Mouse (Mus musculus) heart, embryonic 15.5 days (tissue): ENCODE results near the gene Ctrb1. TPM values are rescaled to one million over a fixed set of nuclear protein-coding genes. Genes with fewer than 3 reads are reported as not detected.
A peak's percentile ranks its signal among the peaks of the same experiment; 100 is the strongest.

Experiments
- ATAC-seq: fragments of 200-750 bp; cut with Nextera tagmentation; replicated peaks from 2 replicates; pipeline ENCODE4 v1.8.0; 2017; ENCODE audit warnings: low read depth, moderate TSS enrichment; ENCODE audit not compliant: insufficient number of reproducible peaks, insufficient read depth, low FRiP score
- H3K27ac ChIP-seq: fragments of 300-500 bp; sonication (generic); 2 replicates; pipeline ENCODE4 v1.5.1; 2015; ENCODE audit warnings: mild to moderate bottlenecking, inconsistent platforms
- H3K27me3 ChIP-seq: fragments of 300-500 bp; sonication (generic); 2 replicates; pipeline ENCODE4 v1.6.1; 2015; ENCODE audit warnings: inconsistent platforms
- H3K36me3 ChIP-seq: fragments of 300-500 bp; sonication (generic); 2 replicates; pipeline ENCODE4 v1.6.1; 2015; ENCODE audit warnings: mild to moderate bottlenecking, inconsistent platforms
- H3K4me1 ChIP-seq: fragments of 300-500 bp; sonication (generic); replicated peaks from 2 replicates; pipeline ENCODE4 v1.6.1; 2015; ENCODE audit warnings: inconsistent platforms
- H3K4me2 ChIP-seq: fragments of 300-500 bp; sonication (generic); 2 replicates; pipeline ENCODE4 v1.6.1; 2015; ENCODE audit warnings: inconsistent platforms, mild to moderate bottlenecking, moderate library complexity
- H3K4me3 ChIP-seq: fragments of 300-500 bp; sonication (generic); 2 replicates; pipeline ENCODE4 v1.5.1; 2015; ENCODE audit warnings: mild to moderate bottlenecking, inconsistent platforms
- H3K9ac ChIP-seq: fragments of 300-500 bp; sonication (generic); 2 replicates; pipeline ENCODE4 v1.6.1; 2015; ENCODE audit warnings: mild to moderate bottlenecking, inconsistent platforms
- H3K9me3 ChIP-seq: fragments of 300-500 bp; sonication (generic); replicated peaks from 2 replicates; pipeline ENCODE4 v1.6.1; 2016; ENCODE audit warnings: inconsistent platforms
- WGBS: fragments of 180-500 bp; shearing (Covaris S2); methylation state at CpG from one replicate; pipeline ENCODE4 v1.1.7; 2015; ENCODE audit warnings: mixed read lengths; 5-methylcytosine and 5-hydroxymethylcytosine counted together
- polyA plus RNA-seq: library from polyadenylated mRNA; unstranded; fragments of >200 nt; fragmentation: Nextera tagmentation; extraction: Ambion mirVana; gene quantifications from 2 replicates; pipeline ENCODE4 v1.2.1, GENCODE M21; 2015

Gene Ctrb1
- 0.43 and 2.9 TPM in 2 replicates for polyA plus RNA-seq

DNA sequence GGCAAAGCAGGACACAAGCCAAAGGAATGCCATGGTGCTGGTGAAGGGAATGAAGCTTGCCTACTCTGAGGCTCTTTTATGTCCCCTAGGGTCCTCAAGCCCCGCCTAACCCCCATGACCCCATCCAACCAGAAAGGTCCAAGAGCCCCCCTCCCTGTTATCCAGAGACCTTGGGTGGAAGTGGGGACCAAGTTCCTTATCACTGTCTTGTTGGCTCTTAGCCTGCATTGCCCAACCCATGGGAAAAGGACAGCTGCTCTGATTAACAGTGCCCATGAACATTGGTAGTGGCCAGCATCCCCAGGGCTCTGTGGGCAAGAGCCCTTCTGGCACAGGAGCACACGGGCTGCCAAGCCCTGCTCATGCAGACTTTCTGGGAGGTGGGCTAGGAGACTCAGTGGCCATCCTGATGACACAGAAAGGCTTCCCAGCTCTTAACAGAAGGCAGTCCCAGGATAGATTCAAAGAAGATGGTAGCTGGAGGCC is at the start of gene Ctrb1:
Gene Ctrb1 (minus strand): TSS at position 51 of the 486 bp plus-strand sequence.
- WGBS = 89% methylated on average over 2 of the region's 2 CpGs
- no peak within 1 kb of the TSS for H3K27ac ChIP-seq
- ATAC-seq = no peak
- peaks cover 9% of the 10 kb centered on the region for H3K4me1 ChIP-seq
- H3K9ac ChIP-seq = no peak within 1 kb of the TSS
- H3K4me2 ChIP-seq = no peak within 1 kb of the TSS
- H3K36me3 ChIP-seq = no peaks in the 10 kb centered on the region
- no peak within 1 kb of the TSS for H3K4me3 ChIP-seq
- H3K27me3 ChIP-seq = no peaks in the 10 kb centered on the region
- H3K9me3 ChIP-seq = no peaks in the 10 kb centered on the region

DNA sequence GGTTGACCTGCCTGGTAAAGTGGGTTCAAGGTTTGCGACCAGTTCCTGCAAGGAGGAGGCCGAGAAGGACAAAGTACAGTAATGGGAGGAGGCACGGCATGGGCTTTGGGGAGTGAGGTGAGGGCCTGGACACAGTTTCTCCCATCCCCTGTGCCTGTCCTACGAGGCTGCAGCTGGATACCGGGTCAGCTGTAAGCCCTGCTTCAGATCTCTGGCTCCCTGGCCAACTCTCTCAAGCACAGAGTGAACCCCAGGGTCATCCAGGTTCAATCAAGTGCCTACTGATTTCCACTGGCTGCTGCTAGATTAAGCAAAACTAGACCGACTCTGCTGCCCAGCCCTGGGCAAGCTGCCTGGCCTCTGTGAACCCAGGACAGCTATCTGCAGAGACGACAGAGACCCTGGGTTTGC is 49.5 kb upstream of the Ctrb1 start:
- no peaks in the 10 kb centered on the region for H3K9me3 ChIP-seq
- peaks cover 78% of the 10 kb centered on the region for H3K4me1 ChIP-seq
- no peak for ATAC-seq
- peak overlapping the region; percentile 48 for H3K27ac ChIP-seq
- H3K4me3 ChIP-seq = no peak overlapping the region
- H3K27me3 ChIP-seq = no peaks in the 10 kb centered on the region
- WGBS = 54% methylated on average over 7 of the region's 7 CpGs
- peak overlapping the region; percentile 24; the same call in 1 of the 2 replicates for H3K4me2 ChIP-seq
- H3K36me3 ChIP-seq = no peaks in the 10 kb centered on the region
- no peak overlapping the region for H3K9ac ChIP-seq

DNA sequence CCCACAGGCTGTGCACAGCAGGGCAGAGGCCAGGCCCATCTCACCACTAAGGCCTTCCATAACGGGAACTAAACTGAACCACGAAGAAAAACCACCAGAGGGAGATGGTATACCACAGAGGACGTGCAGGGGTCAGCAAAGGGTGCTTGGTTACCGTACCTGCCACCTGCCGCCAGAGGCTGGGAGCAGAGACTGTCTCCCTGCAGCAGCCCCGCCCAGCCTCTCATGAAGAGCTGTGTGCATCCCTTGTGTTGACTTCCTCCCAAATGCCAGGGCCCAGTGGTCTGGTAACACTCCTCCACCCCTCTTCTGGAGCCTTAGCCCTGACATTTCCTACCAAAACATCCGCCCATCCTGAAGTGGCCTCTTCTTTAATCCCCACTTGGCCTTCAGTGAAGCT is 48.8 kb upstream of the Ctrb1 start:
- H3K36me3 ChIP-seq = no peaks in the 10 kb centered on the region
- H3K27ac ChIP-seq = peak overlapping the region; percentile 38; the same call in 1 of the 2 replicates
- peaks cover 82% of the 10 kb centered on the region for H3K4me1 ChIP-seq
- no peaks in the 10 kb centered on the region for H3K27me3 ChIP-seq
- no peak overlapping the region for H3K4me2 ChIP-seq
- no peak for ATAC-seq
- no peaks in the 10 kb centered on the region for H3K9me3 ChIP-seq
- WGBS = 54% methylated on average over 7 of the region's 7 CpGs
- H3K4me3 ChIP-seq = no peak overlapping the region
- no peak overlapping the region for H3K9ac ChIP-seq

DNA sequence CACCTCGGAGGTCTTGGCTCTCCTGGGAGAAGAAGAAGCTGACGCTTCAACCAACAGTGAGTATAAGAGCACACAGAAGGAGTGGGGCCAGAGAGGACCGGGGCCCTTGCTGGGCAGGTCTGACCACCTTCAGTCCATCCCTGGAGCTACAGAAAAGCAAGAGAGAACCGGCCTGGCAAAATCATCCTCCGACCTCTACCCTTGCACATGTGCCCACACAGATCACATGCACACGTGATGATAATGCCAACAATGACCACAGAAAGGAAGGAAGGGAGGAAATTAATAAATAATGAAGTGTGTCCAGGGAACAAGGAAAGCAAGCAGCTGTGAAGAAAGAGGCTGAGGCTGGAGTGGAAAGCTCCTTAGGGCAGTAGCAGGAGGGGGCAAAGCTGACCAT is 48.1 kb upstream of the Ctrb1 start:
- 0 out of 2 replicates have a peak overlapping the region, but pooled peaks have one; percentile 1 for H3K9ac ChIP-seq
- peak overlapping the region; percentile 6; the same call in 1 of the 2 replicates for H3K27ac ChIP-seq
- H3K4me3 ChIP-seq = no peak overlapping the region
- ATAC-seq = no peak
- WGBS = 60% methylated on average over 6 of the region's 6 CpGs
- H3K4me1 ChIP-seq = peaks cover 82% of the 10 kb centered on the region
- H3K27me3 ChIP-seq = no peaks in the 10 kb centered on the region
- no peak overlapping the region for H3K4me2 ChIP-seq
- no peaks in the 10 kb centered on the region for H3K9me3 ChIP-seq
- H3K36me3 ChIP-seq = no peaks in the 10 kb centered on the region

DNA sequence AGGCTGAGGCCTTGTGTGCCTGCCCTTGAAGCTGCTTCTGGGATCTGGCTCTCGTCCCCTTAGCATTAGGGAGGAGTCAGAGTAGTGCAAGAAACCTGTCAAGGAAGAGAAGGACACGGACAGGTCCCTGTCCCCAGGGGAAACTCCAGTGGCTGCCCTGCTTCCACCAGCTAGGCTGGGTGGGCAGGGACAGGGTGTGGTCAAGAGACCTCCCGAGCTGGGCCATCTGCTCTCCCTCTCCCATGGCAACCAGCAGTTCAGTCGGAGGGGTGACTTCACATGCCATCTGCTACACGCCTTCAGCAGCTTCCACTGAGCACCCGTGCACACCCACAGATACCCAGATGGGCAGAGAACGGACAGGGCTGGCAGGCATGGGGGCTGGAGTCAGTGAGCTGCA is 45.5 kb upstream of the Ctrb1 start:
- H3K4me3 ChIP-seq = no peak overlapping the region
- no peaks in the 10 kb centered on the region for H3K36me3 ChIP-seq
- WGBS = 41% methylated on average over 7 of the region's 7 CpGs
- H3K4me2 ChIP-seq = no peak overlapping the region
- H3K9me3 ChIP-seq = no peaks in the 10 kb centered on the region
- H3K27ac ChIP-seq = peak overlapping the region; percentile 92
- no peak for ATAC-seq
- H3K27me3 ChIP-seq = no peaks in the 10 kb centered on the region
- H3K4me1 ChIP-seq = peaks cover 82% of the 10 kb centered on the region
- H3K9ac ChIP-seq = peak overlapping the region; percentile 29; the same call in 1 of the 2 replicates

DNA sequence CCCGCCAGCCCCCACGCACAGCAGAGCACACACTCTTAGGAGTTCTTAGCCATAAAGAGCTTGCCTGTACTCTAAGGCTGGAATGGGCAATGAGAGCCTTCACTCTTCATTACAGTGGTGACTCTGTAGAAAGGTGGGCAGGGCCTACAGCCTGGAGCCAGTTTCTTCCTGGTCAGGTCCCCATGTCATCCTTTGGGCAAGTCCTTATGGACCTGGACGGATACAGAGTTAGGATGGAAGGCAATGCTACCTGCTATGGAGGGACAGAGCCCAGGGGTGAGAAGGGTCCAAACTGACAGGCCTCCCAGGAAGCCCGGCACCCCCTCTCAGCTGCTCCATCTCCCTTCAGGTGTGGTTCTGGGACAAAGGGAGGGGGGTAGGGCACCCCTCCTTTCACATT is 45.0 kb upstream of the Ctrb1 start:
- ATAC-seq = no peak
- Histone ChIP-seq H3K4me1 (peaks cover 82% of the 10 kb centered on the region), H3K4me3 (no peak overlapping the region), H3K27me3 (no peaks in the 10 kb centered on the region), H3K9ac (no peak overlapping the region), H3K4me2 (peak overlapping the region; percentile 36; the same call in 1 of the 2 replicates), H3K27ac (peak overlapping the region; percentile 92), H3K36me3 (no peaks in the 10 kb centered on the region), H3K9me3 (no peaks in the 10 kb centered on the region)
- WGBS = 66% methylated on average over 4 of the region's 4 CpGs

DNA sequence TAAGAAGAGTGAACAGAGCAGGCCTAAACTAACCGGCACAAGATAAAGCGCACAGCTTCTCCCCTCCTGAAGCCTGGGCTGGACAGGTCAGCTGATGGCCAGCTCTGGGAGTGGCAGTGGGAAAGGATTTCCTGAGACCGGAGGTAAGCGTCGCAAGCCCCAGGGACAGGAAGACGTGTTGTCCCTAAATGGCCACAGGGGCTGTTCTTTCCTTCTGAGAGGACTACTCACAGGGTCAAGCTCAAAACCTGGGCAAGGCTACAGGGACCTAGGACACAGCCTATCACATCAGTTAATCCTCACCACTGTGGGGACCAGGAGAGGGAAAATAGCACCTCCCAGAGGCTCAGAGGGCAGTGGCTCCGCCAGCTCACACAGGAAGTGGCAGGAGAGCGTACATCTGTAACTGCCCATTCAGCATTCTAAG is 44.5 kb upstream of the Ctrb1 start:
- Histone ChIP-seq H3K27me3 (no peaks in the 10 kb centered on the region), H3K36me3 (no peaks in the 10 kb centered on the region), H3K4me1 (peaks cover 82% of the 10 kb centered on the region), H3K27ac (peak overlapping the region; percentile 92), H3K4me2 (peak overlapping the region; percentile 36), H3K9me3 (no peaks in the 10 kb centered on the region), H3K9ac (peak overlapping the region; percentile 39; the same call in 1 of the 2 replicates), H3K4me3 (no peak overlapping the region)
- 41% methylated on average over 8 of the region's 8 CpGs for WGBS
- no peak for ATAC-seq

DNA sequence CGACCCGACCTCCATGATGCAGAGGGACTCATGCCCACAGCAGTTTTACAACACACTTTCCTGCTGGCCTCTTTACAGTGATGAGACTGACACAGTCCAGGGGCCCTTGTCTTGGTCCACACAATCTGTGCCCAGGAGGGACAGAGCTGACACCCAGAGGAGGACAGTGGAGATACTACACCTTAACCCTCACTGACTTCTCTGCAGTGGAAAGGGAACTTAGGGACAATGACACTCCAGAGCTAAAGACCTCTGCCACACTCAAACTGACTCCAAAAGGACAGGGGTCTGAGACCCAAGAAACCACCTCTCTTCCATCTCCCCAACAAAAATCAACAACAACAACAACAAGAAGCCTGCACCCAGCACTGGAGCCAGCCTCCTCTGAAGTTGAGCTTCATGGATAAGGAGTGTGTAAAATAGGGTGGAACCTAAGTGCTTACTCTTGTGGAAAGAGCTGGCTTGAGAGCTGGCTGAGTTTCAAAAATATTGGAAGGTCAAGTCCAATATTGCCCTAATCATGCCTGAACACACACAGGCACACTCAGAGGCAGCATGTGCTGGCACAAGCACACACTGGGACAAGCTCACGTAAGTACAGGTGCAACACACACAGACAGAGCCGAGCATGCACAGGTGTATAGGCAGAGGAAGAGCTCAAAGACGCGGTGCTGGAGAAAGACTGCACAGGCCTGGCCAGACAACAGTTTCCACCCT is 43.6 kb upstream of the Ctrb1 start:
- peaks cover 82% of the 10 kb centered on the region for H3K4me1 ChIP-seq
- H3K36me3 ChIP-seq = no peaks in the 10 kb centered on the region
- H3K4me3 ChIP-seq = no peak overlapping the region
- peak overlapping the region; percentile 89 for H3K4me2 ChIP-seq
- no peaks in the 10 kb centered on the region for H3K9me3 ChIP-seq
- peak overlapping the region; percentile 92 for H3K27ac ChIP-seq
- WGBS = 39% methylated on average over 6 of the region's 6 CpGs
- H3K27me3 ChIP-seq = no peaks in the 10 kb centered on the region
- peak overlapping the region; percentile 39; the same call in 1 of the 2 replicates for H3K9ac ChIP-seq
- ATAC-seq = no peak

DNA sequence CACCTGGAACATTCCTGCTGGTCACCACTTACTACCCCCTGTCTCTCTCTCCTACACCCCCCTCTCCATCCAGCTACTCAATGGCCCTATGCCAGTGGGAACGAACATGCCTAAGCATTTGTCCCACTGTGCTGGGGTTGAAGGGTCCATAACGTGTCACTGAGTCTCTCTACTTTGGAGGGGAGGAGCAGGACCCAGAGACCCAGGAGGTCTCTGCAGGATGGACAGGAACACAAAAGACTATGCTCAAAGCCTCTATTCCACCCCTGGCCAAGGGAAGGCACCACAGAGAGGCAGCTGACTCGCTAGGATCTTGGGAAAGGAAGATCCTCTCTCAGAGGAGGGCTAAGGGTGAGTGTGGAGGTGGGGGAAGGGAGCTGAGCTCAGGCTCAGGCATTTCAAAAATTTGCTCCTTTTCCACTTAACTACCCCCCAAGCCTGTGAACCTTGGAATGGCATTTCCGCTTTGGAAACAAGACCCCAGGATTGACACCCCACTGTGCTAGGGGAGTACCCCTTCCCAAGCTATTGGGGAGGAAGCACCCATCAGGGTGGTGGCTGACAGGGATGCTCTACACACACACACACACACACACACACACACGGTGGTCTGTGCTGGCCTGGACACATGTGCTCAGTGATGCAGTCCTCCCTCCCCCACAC is 42.9 kb upstream of the Ctrb1 start:
- 14% methylated on average over 5 of the region's 5 CpGs for WGBS
- no peaks in the 10 kb centered on the region for H3K27me3 ChIP-seq

DNA sequence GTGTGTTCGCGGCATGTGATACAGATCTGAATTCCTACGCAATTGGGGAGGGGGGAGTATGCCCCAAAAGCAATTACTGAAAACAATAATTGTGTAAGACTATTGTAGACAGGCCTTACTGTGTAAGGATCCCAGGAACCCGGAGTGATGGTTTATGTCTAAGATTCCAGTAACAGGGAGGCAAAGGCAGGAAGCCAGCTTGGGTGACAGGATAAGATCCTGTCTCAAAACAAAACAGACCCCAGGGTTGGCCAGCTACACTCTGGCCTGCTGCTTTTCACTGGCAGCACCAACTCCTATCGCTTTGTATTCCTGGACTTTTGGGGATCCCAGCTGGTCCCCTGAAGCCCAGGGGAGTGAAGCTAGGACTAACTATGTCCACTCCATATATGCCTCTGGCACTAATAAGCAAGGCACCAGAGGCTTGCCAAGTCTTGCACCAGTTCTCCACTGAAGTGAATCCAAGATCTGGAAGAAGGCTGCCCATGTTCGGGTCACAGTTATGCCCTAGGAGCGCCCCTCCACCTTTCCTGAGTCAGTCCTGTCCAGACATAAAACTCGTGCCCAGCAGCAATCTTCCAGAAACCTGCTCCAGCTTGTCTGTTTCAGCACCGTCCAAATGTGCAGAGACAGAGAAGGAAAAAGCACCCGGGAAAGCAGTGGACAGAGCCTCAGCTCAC is 41.7 kb upstream of the Ctrb1 start:
- 14% methylated on average over 10 of the region's 10 CpGs for WGBS
- Histone ChIP-seq H3K36me3 (no peaks in the 10 kb centered on the region), H3K27ac (peak overlapping the region; percentile 92), H3K4me3 (peak overlapping the region; percentile 69), H3K9ac (peak overlapping the region; percentile 44), H3K27me3 (no peaks in the 10 kb centered on the region), H3K4me1 (peaks cover 91% of the 10 kb centered on the region), H3K9me3 (no peaks in the 10 kb centered on the region), H3K4me2 (peak overlapping the region; percentile 89)
- no peak for ATAC-seq

More for the DNA sequence above, 42.9 kb upstream of the Ctrb1 start:
- Histone ChIP-seq H3K9ac (peak overlapping the region; percentile 44; the same call in 1 of the 2 replicates), H3K4me1 (peaks cover 82% of the 10 kb centered on the region), H3K4me2 (peak overlapping the region; percentile 89), H3K27ac (peak overlapping the region; percentile 92), H3K4me3 (no peak overlapping the region), H3K9me3 (no peaks in the 10 kb centered on the region), H3K36me3 (no peaks in the 10 kb centered on the region)
- ATAC-seq = no peak

DNA sequence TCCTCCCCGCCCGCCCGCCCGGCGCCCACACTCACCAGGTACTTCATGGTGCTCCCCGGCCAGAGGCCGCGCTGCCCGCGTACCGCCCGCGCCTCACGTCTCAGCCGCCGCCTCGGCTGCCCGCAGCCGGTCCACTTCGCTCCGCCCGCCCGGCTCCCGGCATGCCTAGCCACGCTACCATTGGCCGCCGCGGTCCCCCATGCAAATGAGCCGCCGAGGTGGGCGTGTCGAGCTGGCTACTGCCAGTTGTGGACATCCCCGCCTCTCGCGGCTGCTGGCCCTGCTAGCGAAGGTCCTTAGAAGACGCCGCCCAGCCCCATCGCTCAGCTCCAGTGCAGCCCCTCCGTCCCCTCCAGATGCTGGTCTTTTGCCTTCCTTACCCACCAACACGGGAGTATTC is 41.2 kb upstream of the Ctrb1 start:
- Histone ChIP-seq H3K4me2 (peak overlapping the region; percentile 89), H3K9me3 (no peaks in the 10 kb centered on the region), H3K27me3 (no peaks in the 10 kb centered on the region), H3K27ac (peak overlapping the region; percentile 92), H3K4me3 (peak overlapping the region; percentile 69), H3K36me3 (no peaks in the 10 kb centered on the region), H3K4me1 (peaks cover 92% of the 10 kb centered on the region), H3K9ac (peak overlapping the region; percentile 82)
- under 1% methylated on average over 38 of the region's 41 CpGs for WGBS
- peak; percentile 90 for ATAC-seq
